Mouse (Mus musculus) lung, adult 2 months (tissue): ENCODE measurements around the gene Nuak2. TPM values are rescaled to one million over a fixed set of nuclear protein-coding genes. Genes with fewer than 3 reads are reported as not detected.

ENCODE experiments used
- DNase-seq: peaks from one replicate; pipeline ENCODE4 v3.0.0; 2022
- H3K4me1 ChIP-seq: fragments of 200-500 bp; 2 replicates; pipeline ENCODE4 v1.6.1; 2011; ENCODE audit warnings: low read length; ENCODE audit not compliant: control insufficient read depth, insufficient read depth
- H3K4me3 ChIP-seq: fragments of 200-500 bp; replicated peaks from 2 replicates; pipeline ENCODE3; 2011; ENCODE audit warnings: low read depth, mild to moderate bottlenecking, control low read depth, low read length; ENCODE audit errors: extremely low read depth
- CTCF ChIP-seq: fragments of 200-500 bp; IDR thresholded peaks from 2 replicates; pipeline ENCODE4 v1.5.1; 2011; ENCODE audit warnings: mild to moderate bottlenecking, low read length, control low read depth; ENCODE audit not compliant: insufficient read depth
- POLR2A ChIP-seq: fragments of 200-500 bp; IDR thresholded peaks from 2 replicates; pipeline ENCODE4 v1.6.1; 2011; ENCODE audit warnings: low read depth, mild to moderate bottlenecking, control low read depth, low read length, borderline replicate concordance; ENCODE audit errors: extremely low read depth
- WGBS: fragments of 180-500 bp; shearing (Covaris S2); methylation state at CpG from one replicate; pipeline ENCODE4 v1.1.7; 2018; 5-methylcytosine and 5-hydroxymethylcytosine counted together
- polyA plus RNA-seq: library from polyadenylated mRNA; depleted of rRNA; stranded (reverse); fragments of >200 nt; gene quantifications from 2 replicates; pipeline ENCODE4 v1.2.3, GENCODE M21; 2012; rRNA removed

Nuak2 gene
- polyA plus RNA-seq, 1 experiment, result 10.4 TPM

DNA sequence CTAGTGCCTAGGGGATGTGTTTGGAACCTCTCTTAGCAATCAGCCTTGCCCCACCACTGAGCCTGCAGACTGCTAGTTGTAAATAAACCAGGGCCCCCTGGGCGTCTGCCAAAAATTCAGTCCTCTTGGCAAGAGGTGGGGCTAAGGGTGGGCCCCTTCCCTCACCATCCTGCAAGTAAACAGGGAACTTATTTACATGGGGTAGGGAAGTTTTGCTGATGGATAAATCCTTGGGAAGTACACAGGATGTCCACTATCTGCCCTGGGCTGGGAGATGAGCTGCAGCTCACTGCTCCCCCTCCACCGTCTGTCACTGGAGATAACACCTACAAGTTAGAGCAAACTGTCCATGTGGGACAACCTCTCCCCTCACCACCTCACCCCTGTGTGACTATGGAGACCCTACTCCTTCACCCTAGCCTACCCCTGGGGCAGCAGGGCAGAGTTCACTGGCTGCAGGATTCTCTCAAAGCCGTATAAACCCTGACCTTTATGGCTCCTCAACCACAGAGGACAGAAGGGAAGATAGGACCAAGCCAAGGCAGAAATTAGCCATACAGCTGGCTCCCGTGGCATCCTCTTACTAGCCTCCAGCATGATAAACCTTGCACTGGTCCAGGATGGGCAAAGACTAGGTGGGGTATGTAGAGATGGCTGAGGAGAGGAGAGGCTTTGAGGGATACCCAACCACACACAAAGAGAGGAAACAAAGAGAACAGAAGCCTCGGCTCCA lies 58.4 kb downstream of the Nuak2 start:
- no peak overlapping the region for H3K4me3 ChIP-seq
- 26% methylated on average over 5 of the region's 5 CpGs for WGBS
- H3K4me1 ChIP-seq, result peaks cover 63% of the 10 kb centered on the region
- peak; percentile 61 for DNase-seq
- TF ChIP-seq CTCF (no peak), POLR2A (peak; percentile 40; the same call in 1 of the 2 replicates)

DNA sequence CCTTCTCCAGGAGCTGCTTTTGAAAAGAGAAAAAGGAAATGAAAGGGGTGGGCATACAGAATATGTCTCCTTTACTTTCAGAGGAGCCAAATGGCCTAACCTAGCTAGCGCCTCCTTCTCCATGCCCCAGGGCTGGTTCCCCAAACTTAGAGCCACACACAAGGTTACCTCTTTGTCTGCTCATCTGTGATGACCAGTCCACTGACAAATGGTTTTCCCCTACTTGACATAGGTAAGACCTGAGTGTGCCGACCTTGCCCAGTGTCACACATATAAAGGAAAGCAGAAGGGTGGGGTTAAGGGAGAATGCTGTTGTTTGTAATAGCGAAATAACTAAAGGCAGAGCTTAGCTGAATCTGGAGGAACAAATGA lies 58.9 kb downstream of the Nuak2 start:
- TF ChIP-seq POLR2A (no peak), CTCF (no peak)
- WGBS, result 36% methylated on average over 3 of the region's 3 CpGs
- no peak for DNase-seq
- H3K4me3 ChIP-seq, result no peak overlapping the region
- H3K4me1 ChIP-seq, result peaks cover 66% of the 10 kb centered on the region

DNA sequence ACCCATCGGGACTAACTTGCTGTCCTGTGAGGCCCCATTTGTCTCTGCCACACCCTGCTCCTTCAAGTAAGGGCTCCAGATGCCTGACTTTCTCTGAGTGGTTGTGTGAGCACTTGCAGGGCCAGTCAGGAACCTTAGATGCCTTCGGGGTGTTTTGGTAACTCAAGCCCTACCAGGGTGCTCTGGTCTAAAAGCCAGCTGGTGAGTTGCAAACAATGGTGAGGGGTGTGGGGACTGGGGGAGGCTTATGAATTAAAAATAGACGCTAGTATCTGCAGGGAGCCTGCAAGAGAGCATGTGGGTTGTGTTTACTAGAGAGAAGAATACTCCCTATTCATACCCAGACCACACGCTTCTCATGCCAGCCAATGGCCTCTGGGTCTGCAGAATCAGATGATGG lies 59.3 kb downstream of the Nuak2 start:
- Histone ChIP-seq H3K4me1 (peaks cover 63% of the 10 kb centered on the region), H3K4me3 (no peak overlapping the region)
- DNase-seq, result no peak
- TF ChIP-seq CTCF (no peak), POLR2A (no peak)
- WGBS, result 17% methylated on average over 4 of the region's 4 CpGs

DNA sequence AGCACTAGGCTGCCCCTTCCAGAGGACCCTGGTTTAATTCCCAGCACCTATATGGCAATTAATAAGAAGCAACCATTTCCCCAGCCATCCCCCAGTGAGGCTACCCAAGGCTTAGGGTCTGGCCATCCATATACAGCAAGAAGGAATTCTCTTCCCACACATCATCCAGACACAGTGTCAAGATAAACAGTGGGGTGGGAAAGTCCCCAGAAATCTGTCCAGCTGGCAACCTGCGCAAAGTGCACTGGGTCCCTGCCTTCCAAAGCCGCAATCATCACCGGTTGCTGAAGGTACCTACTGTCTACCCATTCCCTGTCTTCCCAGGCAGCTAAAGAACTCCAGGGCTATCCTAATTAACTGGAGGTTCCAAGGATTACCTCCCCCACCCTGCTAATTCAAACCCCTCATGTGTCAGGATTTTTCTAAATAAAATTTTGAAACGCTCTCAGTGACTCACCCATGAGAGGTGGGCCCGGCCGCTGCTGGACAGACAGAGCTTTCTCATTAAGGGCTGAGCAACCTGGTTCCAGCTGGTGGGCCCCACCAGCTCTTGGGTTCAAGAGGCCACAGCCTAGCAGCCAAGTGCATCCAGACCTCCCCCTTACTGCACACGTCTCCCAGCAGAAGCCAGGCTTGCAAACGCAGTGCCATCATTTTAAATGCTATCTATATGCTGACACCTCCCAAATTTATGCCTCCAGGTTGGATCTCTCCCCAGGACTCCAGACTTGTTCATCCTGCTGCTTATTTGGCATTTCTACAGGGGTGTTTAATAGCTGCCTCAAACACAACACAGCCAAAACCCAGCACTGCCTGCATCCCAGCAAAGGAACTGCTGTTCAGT lies 60.5 kb downstream of the Nuak2 start:
- no peak overlapping the region for H3K4me3 ChIP-seq
- TF ChIP-seq CTCF (no peak), POLR2A (no peak)
- H3K4me1 ChIP-seq, result peaks cover 52% of the 10 kb centered on the region
- peak; percentile 11 for DNase-seq
- WGBS, result 45% methylated on average over 8 of the region's 8 CpGs

DNA sequence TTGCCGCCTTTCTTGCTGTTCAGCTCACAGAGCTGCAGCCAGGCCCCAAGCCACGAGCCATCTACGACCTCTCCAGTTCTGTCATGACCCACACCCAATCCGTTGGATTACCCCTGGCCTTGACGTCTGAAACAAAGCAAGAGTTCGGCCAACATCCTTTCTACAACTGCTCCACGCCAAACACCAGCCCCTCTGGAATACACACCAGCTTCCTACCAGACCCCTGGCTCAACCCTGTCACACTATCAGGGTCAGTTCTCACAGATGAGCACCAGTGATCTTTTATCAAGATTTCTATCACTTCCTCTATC lies 61.1 kb downstream of the Nuak2 start:
- peaks cover 47% of the 10 kb centered on the region for H3K4me1 ChIP-seq
- no peak overlapping the region for H3K4me3 ChIP-seq
- TF ChIP-seq POLR2A, result no peak; the same call in 1 of the 2 replicates
- TF ChIP-seq CTCF, result no peak
- DNase-seq, result no peak
- WGBS, result 42% methylated on average over 7 of the region's 7 CpGs

DNA sequence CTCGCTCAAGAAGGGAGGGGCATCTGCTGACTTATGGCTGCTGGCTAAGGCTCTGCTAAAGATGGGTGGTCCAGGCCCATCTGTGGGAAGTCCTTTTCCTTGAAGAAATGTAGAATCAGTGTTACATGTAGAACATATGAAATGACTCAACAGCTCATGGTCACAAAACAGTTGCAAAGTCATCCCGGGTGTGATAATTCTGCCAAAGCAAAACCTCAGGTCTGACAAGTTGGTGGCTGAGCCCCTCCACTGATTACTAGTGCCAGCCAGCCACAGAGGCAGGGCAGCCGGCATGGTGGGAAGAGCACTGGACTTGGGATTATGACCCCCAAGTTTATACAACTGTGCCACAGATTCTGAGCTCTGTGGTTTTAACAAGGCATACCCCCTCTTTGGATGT lies 61.9 kb downstream of the Nuak2 start:
- Histone ChIP-seq H3K4me1 (peaks cover 46% of the 10 kb centered on the region), H3K4me3 (no peak overlapping the region)
- DNase-seq, result no peak
- no peak for TF ChIP-seq POLR2A
- no peak for TF ChIP-seq CTCF
- 62% methylated on average over 3 of the region's 3 CpGs for WGBS

DNA sequence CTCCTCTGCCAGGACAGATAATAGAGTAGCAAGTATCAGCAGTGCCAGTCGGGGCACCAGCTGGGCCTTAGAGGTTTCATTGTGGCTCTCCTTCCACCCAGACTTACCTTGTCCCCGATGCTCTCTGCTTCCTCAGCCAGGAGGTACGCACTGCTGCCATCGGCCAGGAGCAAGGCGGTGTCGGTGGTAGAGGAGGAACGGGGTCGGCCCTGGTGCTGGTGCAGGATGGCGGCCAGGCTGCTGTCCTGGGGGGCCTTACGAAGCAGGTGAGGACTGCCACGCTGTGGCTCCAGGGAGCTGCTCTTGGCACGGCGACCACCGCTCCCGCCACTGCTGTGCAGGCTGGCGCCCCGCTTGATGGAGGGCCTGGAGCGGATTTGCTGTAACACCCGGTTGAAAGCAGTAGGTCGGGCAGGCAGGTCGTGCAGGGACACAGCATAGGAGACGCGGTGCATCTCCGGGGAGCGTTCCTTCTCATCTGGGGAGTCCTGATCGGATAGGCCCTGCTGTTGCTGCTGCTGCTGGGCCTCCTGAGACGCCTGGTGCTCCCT lies 64.7 kb downstream of the Nuak2 start:
- Histone ChIP-seq H3K4me1 (peaks cover 33% of the 10 kb centered on the region), H3K4me3 (no peak overlapping the region)
- DNase-seq, result no peak
- TF ChIP-seq POLR2A, result no peak
- TF ChIP-seq CTCF, result no peak
- 88% methylated on average over 27 of the region's 27 CpGs for WGBS

DNA sequence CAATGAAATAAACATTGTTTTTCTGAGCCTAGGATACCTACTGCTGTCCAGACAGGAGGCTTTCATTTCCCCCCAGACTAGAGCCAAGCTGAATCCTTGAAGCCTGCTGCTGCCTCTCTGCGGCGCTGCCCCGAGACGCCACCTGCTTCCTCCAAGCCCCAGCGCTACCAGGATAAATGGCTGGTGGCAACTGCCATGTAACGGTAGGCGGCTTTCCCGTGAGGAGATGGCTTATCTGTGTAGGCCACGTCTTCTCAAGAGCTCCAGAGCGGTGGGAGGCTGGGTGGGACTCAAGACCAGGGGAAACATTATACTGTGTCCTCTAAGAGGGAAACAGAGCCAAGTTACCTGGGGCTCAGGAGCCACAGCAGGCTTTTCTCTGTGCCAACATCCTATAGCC lies 66.0 kb downstream of the Nuak2 start:
- H3K4me1 ChIP-seq, result peaks cover 32% of the 10 kb centered on the region
- WGBS, result 48% methylated on average over 10 of the region's 10 CpGs
- H3K4me3 ChIP-seq, result no peak overlapping the region
- peak; percentile 6 for DNase-seq
- TF ChIP-seq POLR2A, result no peak
- no peak for TF ChIP-seq CTCF

Other genes starting within 250 kb of the Nuak2 start
- 5.0 and 6.1 TPM in 2 replicates for gene Mfsd4a, start 248.1 kb upstream of the Nuak2 start, polyA plus RNA-seq
- 32.8 and 34.0 TPM in 2 replicates for gene Cdk18, start 176.4 kb upstream of the Nuak2 start, polyA plus RNA-seq
- gene Lemd1, start 124.7 kb upstream of the Nuak2 start, polyA plus RNA-seq, result not detected in 2 replicates
- gene AC124108.1, start 124.7 kb upstream of the Nuak2 start, polyA plus RNA-seq, result not detected in 2 replicates
- gene Gm10188, start 86.4 kb upstream of the Nuak2 start, polyA plus RNA-seq, result not detected in 2 replicates
- 3.2 and 4.6 TPM in 2 replicates for gene Klhdc8a, start 17.5 kb upstream of the Nuak2 start, polyA plus RNA-seq
- 135 and 154 TPM in 2 replicates for gene Tmcc2, start 75.2 kb downstream of the Nuak2 start, polyA plus RNA-seq
- 14.9 and 17.7 TPM in 2 replicates for gene Dstyk, start 101.4 kb downstream of the Nuak2 start, polyA plus RNA-seq
- gene Rbbp5, start 161.2 kb downstream of the Nuak2 start, polyA plus RNA-seq, result 11.7 and 20.8 TPM in 2 replicates
- gene Tmem81, start 190.1 kb downstream of the Nuak2 start, polyA plus RNA-seq, result 2.4 and 3.5 TPM in 2 replicates
- gene Cntn2, start 227.1 kb downstream of the Nuak2 start, polyA plus RNA-seq, result 0.07 and 0.11 TPM in 2 replicates